Mouse (Mus musculus): ENCODE results near the gene Tiam1. TPM values are rescaled to one million over a fixed set of nuclear protein-coding genes. Genes with fewer than 3 reads are reported as not detected.

Tiam1 gene
- polyA plus RNA-seq, 1 experiment from 2014 or later: 21.9 TPM

GRCm38 (mm10) chr16:90170676-90171075 is 27.1 kb upstream of the Tiam1 start:
- H3K4me2 ChIP-seq: no peak overlapping the region
- H3K9ac ChIP-seq: no peak overlapping the region
- H3K9me3 ChIP-seq: no peaks in the 10 kb centered on the region
- H3K27ac ChIP-seq (replicated peaks): no peak overlapping the region
- no peaks in the 10 kb centered on the region for H3K4me1 ChIP-seq (replicated peaks)
- H3K4me3 ChIP-seq: no peak overlapping the region
- no peaks in the 10 kb centered on the region for H3K36me3 ChIP-seq
- 0 out of 2 replicates have a peak, but pooled peaks cover 3% of the 10 kb centered on the region for H3K27me3 ChIP-seq
- WGBS: 95% methylated on average over 1 of the region's 1 CpGs
- ATAC-seq (ENCODE audit: low read depth): no peak

- WGBS: 69% methylated on average over 13 of the region's 13 CpGs
- Histone ChIP-seq H3K27me3 (0 out of 2 replicates have a peak, but pooled peaks cover 3% of the 10 kb centered on the region), H3K9me3 (no peaks in the 10 kb centered on the region), H3K4me2 (no peak overlapping the region), H3K4me1 (replicated peaks) (no peaks in the 10 kb centered on the region), H3K36me3 (no peaks in the 10 kb centered on the region), H3K27ac (replicated peaks) (no peak overlapping the region), H3K4me3 (no peak overlapping the region), H3K9ac (no peak overlapping the region)
- no peak for ATAC-seq (ENCODE audit: low read depth)
Observed at GRCm38 (mm10) chr16:90169863-90170630, 26.5 kb upstream of the Tiam1 start.

GRCm38 (mm10) chr16:90167646-90168045 is 24.1 kb upstream of the Tiam1 start:
- Histone ChIP-seq H3K27ac (replicated peaks) (no peak overlapping the region), H3K4me1 (replicated peaks) (no peaks in the 10 kb centered on the region), H3K4me3 (no peak overlapping the region), H3K9me3 (no peaks in the 10 kb centered on the region), H3K27me3 (no peaks in the 10 kb centered on the region), H3K36me3 (no peaks in the 10 kb centered on the region), H3K4me2 (no peak overlapping the region), H3K9ac (no peak overlapping the region)
- ATAC-seq (ENCODE audit: low read depth): no peak
- 30% methylated on average over 10 of the region's 10 CpGs for WGBS

GRCm38 (mm10) chr16:90165435-90165834 is 21.9 kb upstream of the Tiam1 start:
- WGBS: 27% methylated on average over 2 of the region's 2 CpGs
- H3K9ac ChIP-seq: no peak overlapping the region

GRCm38 (mm10) chr16:90164942-90165341 is 21.4 kb upstream of the Tiam1 start:
- no peak overlapping the region for H3K4me3 ChIP-seq
- no peak overlapping the region for H3K4me2 ChIP-seq
- H3K27ac ChIP-seq (replicated peaks): no peak overlapping the region
- no peaks in the 10 kb centered on the region for H3K9me3 ChIP-seq
- H3K36me3 ChIP-seq: no peaks in the 10 kb centered on the region
- WGBS: 91% methylated on average over 11 of the region's 11 CpGs
- H3K4me1 ChIP-seq (replicated peaks): no peaks in the 10 kb centered on the region
- ATAC-seq (ENCODE audit: low read depth): no peak
- H3K9ac ChIP-seq: no peak overlapping the region
- no peaks in the 10 kb centered on the region for H3K27me3 ChIP-seq

More at GRCm38 (mm10) chr16:90165435-90165834, 21.9 kb upstream of the Tiam1 start:
- Histone ChIP-seq H3K4me1 (replicated peaks) (no peaks in the 10 kb centered on the region), H3K4me2 (no peak overlapping the region), H3K4me3 (no peak overlapping the region), H3K9me3 (no peaks in the 10 kb centered on the region), H3K27me3 (no peaks in the 10 kb centered on the region), H3K36me3 (no peaks in the 10 kb centered on the region), H3K27ac (replicated peaks) (no peak overlapping the region)
- ATAC-seq (ENCODE audit: low read depth): no peak

GRCm38 (mm10) chr16:90155080-90155479 is 11.5 kb upstream of the Tiam1 start:
- Histone ChIP-seq H3K4me1 (replicated peaks) (no peaks in the 10 kb centered on the region), H3K27me3 (no peaks in the 10 kb centered on the region), H3K27ac (replicated peaks) (no peak overlapping the region), H3K4me3 (no peak overlapping the region), H3K9ac (no peak overlapping the region), H3K36me3 (no peaks in the 10 kb centered on the region), H3K4me2 (no peak overlapping the region), H3K9me3 (no peaks in the 10 kb centered on the region)
- 55% methylated on average over 7 of the region's 7 CpGs for WGBS
- no peak for ATAC-seq (ENCODE audit: low read depth)

GRCm38 (mm10) chr16:90150820-90151219 is 7.3 kb upstream of the Tiam1 start:
- 88% methylated on average over 6 of the region's 6 CpGs for WGBS
- no peak for ATAC-seq (ENCODE audit: low read depth)
- Histone ChIP-seq H3K4me2 (no peak overlapping the region), H3K4me1 (replicated peaks) (no peaks in the 10 kb centered on the region), H3K27me3 (no peaks in the 10 kb centered on the region), H3K9ac (no peak overlapping the region), H3K9me3 (no peaks in the 10 kb centered on the region), H3K27ac (replicated peaks) (no peak overlapping the region), H3K36me3 (no peaks in the 10 kb centered on the region), H3K4me3 (no peak overlapping the region)

- Histone ChIP-seq H3K9ac (no peak overlapping the region), H3K4me2 (no peak overlapping the region), H3K36me3 (no peaks in the 10 kb centered on the region), H3K4me1 (replicated peaks) (peaks cover under 1% of the 10 kb centered on the region; the same call in 1 of the 2 replicates), H3K9me3 (no peaks in the 10 kb centered on the region), H3K4me3 (no peak overlapping the region), H3K27ac (replicated peaks) (no peak overlapping the region), H3K27me3 (no peaks in the 10 kb centered on the region)
- ATAC-seq (ENCODE audit: low read depth): no peak
- WGBS: 62% methylated on average over 7 of the region's 7 CpGs
Observed at GRCm38 (mm10) chr16:90150126-90150525, 6.6 kb upstream of the Tiam1 start.

GRCm38 (mm10) chr16:90149335-90149734 is 5.8 kb upstream of the Tiam1 start:
- Histone ChIP-seq H3K4me3 (no peak overlapping the region), H3K4me1 (replicated peaks) (peaks cover 8% of the 10 kb centered on the region), H3K36me3 (no peaks in the 10 kb centered on the region), H3K27ac (replicated peaks) (no peak overlapping the region), H3K9ac (no peak overlapping the region), H3K9me3 (no peaks in the 10 kb centered on the region), H3K4me2 (no peak overlapping the region), H3K27me3 (no peaks in the 10 kb centered on the region)
- WGBS: 86% methylated on average over 9 of the region's 9 CpGs
- ATAC-seq (ENCODE audit: low read depth): no peak

GRCm38 (mm10) chr16:90145244-90145643 is 1.7 kb upstream of the Tiam1 start:
- no peak overlapping the region for H3K4me2 ChIP-seq
- peaks cover 27% of the 10 kb centered on the region for H3K4me1 ChIP-seq (replicated peaks)
- peak overlapping the region; percentile 70; the same call in 1 of the 2 replicates for H3K4me3 ChIP-seq
- 70% methylated on average over 1 of the region's 1 CpGs for WGBS
- H3K9ac ChIP-seq: no peak overlapping the region
- no peak for ATAC-seq (ENCODE audit: low read depth)
- H3K27ac ChIP-seq (replicated peaks): no peak overlapping the region
- no peaks in the 10 kb centered on the region for H3K36me3 ChIP-seq
- no peaks in the 10 kb centered on the region for H3K27me3 ChIP-seq
- no peaks in the 10 kb centered on the region for H3K9me3 ChIP-seq

- Histone ChIP-seq H3K4me3 (peak overlapping the region; percentile 70), H3K36me3 (no peaks in the 10 kb centered on the region), H3K9me3 (no peaks in the 10 kb centered on the region), H3K27me3 (no peaks in the 10 kb centered on the region), H3K9ac (peak overlapping the region; percentile 89), H3K4me1 (replicated peaks) (peaks cover 34% of the 10 kb centered on the region), H3K4me2 (peak overlapping the region; percentile 85), H3K27ac (replicated peaks) (peak overlapping the region; percentile 92)
- WGBS: 9% methylated on average over 13 of the region's 13 CpGs
- ATAC-seq (ENCODE audit: low read depth): no peak; the same call in 1 of the 2 replicates
Observed at GRCm38 (mm10) chr16:90144541-90144940, 972 bp upstream of the Tiam1 start.

- peak overlapping the region; percentile 85 for H3K4me2 ChIP-seq
- no peaks in the 10 kb centered on the region for H3K27me3 ChIP-seq
- peaks cover 38% of the 10 kb centered on the region for H3K4me1 ChIP-seq (replicated peaks)
- H3K27ac ChIP-seq (replicated peaks): peak overlapping the region; percentile 92
- H3K9me3 ChIP-seq: no peaks in the 10 kb centered on the region
- peak overlapping the region; percentile 89 for H3K9ac ChIP-seq
- peak overlapping the region; percentile 70 for H3K4me3 ChIP-seq
- H3K36me3 ChIP-seq: no peaks in the 10 kb centered on the region
- under 1% methylated on average over 21 of the region's 21 CpGs for WGBS
- peak; percentile 80 for ATAC-seq (ENCODE audit: low read depth)
Observed at GRCm38 (mm10) chr16:90143416-90143759, 181 bp downstream of the Tiam1 start.
